Mouse (Mus musculus) gastrocnemius, adult 8-10 months (tissue): ENCODE data around the gene Tldc1. TPM values are rescaled to one million over a fixed set of nuclear protein-coding genes. Genes with fewer than 3 reads are reported as not detected.
A peak's percentile ranks its signal among the peaks of the same experiment; 100 is the strongest.

ENCODE experiments used
- DNase-seq, 2 experiments: peaks; one replicate each; pipeline ENCODE4 v3.0.0; 2022; ENCODE audit warnings: low spot score in 2 of 2
- total RNA-seq, 4 experiments: library from RNA; stranded (reverse); gene quantifications; 2 replicates each; pipeline ENCODE4 v1.2.4; 2022

The Tldc1 gene
- total RNA-seq, 4 experiments from 2014 or later = 2.9 to 4.8 (median 3.8) TPM

DNA sequence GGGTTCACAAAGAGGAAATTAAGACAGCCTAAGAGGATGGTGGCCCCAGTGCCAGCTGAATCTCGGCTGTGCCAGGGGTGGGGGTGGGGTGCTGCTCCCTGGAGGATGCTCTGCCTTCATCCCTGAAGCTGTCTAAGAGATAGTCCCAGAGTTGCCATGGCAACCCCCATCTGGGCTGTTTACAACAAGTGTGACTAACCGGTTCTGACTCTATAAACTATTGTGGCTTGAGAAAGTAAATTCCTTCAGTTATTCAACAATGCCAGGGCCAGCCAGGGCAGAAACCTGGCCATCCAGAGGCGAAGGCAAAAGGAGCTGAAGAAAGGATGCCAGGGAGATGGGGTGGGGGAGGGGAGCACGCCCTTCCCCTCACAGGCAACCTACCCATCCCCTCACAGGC lies 23.0 kb upstream of the Tldc1 start:
- no peak for DNase-seq

DNA sequence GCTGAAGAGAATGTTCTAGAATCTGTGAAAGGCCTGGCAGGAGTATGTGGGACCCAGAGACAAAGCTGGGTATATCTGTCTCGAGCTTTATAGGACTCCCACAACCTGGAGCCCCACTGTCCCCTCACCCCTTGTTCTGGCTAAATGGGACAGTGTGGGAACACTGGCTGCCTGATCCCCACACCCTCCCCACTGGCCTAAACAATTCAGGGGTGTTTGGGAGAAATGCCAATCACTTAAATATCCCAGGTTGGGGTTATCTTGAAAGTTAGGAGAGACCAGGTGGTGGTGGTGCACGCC lies 20.7 kb upstream of the Tldc1 start:
- no peak for DNase-seq

DNA sequence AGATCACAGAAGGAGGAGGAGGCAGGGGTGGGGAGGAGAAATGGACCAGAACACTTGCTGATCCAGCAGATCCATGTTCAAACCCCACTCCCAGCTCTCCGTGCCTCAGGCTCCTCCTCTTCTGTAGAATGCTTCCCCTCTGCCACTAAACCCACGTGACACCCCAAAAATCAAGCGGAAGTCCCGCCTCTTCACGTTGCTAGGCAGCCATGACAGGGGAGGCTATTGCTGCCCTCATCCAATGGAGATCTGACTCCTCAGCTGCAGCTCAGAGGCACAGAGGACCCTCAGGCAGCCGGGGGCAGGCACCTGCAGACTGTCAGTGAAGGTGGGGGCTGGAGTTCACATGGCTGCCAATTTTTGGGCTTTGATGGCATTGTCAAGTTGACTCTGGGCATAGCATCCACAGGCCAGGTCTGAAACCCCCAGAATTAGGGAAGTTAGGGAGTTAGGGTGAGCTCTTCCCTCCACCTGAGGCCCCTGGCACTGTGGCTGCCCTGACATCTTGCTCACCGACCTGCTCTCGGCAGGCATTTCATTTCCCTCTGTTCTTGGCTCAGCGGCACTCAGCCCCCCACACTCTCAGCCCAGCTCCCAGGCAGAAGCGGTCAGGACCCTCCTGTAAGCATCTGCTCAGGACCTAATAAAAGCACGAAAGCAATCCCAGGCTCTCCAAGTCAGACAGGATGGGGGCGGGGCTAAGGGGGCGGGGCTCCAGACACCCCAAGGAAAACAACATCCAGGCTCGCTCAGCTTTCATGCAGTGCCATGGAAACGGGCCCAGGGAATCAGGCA lies 20.2 kb upstream of the Tldc1 start:
- DNase-seq = peak in 1 of 2 experiments; percentile 31

DNA sequence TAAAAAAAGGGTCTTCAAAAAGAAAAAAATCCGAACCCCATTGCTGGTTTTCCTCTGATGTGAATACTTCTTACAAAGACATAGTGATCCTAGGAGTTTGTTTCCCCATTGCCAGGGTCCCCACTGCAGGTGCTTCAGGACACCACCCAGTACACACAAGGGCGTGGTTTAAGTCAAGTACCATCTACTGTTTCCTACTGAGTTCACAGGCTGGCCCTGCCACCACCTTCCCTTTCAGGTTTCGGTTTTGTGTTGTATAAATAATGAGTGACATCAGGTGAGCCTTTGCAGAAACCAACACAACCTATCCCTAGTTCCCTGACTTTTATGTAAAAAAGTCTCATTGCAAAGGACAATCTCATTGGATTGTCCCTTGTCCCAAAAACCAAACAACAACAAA lies 17.4 kb upstream of the Tldc1 start:
- no peak for DNase-seq

DNA sequence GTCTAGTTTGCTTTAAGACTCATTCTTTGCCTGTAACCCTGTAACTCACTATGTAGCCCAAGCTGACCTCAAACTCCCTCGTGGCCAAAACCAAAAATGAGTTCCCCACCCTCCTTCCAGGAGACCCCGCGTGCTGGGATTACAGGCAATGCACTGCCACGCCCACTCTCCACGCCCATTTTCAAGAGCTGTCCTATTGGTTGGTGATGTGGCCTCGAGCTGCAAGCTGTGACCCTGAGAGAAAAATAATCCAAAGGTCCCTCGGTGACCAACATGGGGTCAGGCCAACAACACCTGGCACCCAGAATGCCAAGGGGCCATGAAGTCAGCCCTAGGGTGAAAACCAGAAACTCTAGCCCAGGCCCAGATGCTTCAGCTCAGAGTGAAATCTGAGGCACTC lies 16.5 kb upstream of the Tldc1 start:
- no peak for DNase-seq

DNA sequence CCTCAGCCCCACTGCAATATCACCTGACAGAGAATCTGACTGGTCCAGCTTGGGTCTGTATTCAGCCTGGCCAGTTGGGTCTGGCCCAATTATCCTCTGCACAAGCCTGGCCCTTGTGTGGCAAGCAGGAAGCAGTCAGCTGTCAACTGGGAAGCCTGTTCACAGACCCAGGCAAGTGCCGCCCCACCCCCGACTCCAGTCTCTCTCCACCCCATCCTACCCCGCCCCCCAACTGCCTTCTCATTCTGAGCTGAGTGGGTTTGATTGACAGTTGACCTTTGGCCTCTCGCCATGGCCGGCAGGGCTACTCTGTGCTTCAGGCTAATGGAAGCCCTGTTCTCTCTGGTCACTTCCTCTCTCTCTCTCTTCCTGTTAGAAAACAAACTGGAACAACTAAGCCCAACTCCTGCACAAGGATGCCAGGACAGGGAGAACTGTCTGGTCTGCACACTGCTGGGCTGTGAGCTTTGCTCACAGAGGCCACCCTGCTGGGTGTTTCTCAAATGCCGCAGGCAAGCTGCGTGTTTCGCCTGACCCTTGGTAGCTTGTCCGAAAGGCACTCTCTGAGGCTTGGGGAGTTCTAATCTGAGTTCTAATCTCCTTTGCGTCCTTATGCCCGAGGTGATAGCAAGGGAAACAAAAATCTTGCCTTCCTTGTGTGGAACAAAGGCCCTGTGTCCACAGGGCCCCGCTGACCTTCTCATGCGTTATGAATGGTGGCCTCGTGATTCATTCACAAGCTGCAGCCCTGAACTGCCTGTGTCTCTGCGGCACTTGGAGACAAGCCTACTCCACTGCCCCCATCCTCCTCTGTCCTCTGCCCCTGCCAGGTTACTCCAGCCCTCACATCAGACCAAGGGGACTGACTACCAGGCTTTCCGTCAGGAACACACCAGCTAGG lies 13.8 kb upstream of the Tldc1 start:
- no peak for DNase-seq

DNA sequence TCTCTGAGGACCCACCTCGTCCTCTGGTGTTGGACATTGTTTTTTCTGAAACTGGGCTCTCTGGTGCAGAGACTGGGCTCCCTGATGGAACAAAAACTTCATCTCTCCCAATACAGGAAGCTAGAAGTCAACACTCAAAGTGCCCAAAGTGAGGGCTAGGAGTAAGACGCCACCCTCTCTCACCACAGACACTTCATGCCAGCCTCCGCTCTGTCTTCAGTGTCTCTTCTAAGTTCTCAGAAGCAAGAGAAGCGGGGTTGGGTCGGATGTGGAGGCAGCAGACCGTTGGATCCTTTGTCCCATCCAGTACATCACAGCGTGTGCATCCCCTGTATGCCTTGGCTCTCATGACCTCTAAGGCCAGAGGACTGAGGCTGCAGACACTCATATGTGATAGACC lies 11.4 kb upstream of the Tldc1 start:
- no peak for DNase-seq

DNA sequence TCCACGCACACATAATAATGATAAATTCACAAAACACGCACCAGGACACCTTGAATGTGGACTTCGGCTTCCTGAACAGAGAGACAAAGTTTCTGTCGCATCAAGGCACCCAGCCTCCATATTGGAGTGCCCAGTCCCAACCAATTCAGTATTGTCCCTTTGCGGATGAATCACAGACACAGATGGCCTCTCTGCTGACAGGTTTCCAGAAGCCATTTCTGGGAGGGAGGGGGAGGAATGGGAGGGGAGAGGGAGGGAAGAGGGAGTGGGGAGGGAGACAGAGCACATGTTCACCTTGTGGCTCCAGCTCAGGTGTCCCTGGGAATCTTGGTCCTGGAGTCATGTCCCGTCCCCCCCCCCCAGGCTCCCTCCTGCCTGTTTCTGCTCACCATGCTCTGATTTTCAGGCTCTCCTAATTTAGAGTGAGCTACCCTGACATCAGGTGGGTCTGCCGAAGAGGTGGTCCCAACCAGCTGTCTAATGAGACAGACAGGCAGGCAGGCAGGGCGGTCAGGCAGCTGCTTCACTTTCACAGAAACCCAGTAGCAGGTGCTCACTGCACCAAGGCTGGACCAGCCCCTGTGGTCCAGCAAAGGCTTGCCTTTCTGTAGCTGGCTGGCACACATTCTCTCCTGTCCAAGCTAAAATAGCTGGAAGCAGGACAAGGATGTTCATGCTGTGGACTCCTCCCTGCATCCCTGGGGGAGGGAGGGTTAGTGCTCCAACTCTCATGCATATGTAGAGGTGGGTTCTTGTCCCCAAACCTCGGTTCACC lies 10.6 kb upstream of the Tldc1 start:
- no peak for DNase-seq

DNA sequence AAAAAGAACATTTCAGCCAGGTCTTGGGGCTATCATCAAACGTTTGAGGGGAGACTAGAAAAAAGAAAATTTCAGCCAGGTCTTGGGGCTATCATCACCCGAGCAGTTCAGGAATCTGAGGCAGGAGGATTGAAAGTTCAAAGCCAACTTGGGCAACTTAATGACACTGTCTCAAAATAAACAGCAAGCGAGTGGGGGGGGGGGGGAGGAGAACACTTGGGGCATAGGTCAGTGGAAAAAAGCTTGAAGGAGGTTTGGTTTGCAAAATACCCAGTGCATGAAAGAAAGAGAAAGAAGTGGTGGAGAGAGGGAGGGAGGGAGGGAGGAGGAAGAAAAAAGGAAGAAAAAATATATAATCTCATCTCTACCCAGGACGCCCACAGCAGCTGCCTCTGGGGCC lies 9.1 kb upstream of the Tldc1 start:
- DNase-seq = no peak

DNA sequence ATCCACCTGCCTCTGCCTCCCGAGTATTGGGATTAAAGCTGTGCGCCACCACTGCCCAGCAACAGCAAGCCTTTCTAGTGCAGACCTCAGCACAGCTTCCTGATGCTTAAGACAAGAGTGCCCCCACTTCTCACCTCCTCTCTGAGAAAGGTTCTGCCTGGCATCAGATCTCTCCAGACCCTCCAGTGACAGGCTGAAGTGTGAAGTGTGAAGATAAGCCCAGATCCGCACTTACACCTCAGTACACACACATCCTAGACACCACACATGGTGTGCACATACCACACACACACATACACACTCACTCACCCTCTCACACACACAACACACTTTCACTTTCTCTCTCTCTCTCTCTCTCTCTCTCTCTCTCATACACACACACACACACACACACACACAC lies 8.7 kb upstream of the Tldc1 start:
- no peak for DNase-seq

DNA sequence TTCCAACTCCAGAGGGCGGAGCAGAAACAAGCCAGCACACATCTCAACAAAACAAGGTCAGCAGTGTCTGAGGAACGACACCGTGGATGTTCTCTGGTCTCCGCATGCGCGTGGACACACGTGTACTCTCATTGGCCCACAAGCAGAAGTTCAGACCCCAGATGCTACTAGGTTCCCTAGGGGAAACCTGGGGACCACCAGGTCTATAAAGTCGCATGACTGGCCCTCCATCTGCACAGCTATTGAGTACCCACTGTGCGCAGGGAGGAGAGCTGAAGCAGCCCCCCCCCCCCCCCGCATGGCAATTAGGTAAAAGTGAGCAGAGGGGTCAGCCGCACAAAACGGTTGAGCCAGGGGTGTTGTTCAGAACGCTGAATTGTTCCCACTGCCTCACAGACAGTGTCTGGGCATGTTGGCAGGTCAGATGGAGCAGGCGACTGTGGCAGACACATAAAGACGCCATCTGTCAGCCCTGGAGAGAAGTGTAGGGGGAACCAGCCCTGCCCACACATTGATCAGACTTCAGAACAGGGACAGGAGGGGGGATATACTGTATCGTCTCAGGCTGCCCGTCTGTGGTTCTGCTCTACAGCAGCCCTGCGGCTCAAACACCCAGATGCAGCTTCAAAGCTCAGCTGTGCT lies 7.7 kb upstream of the Tldc1 start:
- no peak for DNase-seq

DNA sequence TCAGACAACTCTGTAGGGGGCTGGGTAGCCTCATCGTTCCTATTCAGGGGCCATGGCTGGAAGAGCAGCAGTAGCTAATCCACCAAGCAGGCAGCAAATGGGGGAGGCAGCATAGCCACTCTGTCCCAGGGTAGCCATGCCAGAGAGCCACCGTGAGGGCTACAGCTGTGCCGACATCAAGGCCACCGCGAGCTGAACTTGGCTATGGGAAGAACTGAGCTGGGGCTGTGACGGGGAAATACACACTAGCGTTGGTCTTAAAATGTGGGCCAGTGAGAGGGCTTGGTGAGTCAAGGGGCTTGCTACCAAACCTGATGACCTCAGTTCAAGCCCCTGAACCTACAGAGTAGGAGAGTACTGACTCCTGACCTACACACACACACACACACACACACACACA lies 6.5 kb upstream of the Tldc1 start:
- DNase-seq = no peak

DNA sequence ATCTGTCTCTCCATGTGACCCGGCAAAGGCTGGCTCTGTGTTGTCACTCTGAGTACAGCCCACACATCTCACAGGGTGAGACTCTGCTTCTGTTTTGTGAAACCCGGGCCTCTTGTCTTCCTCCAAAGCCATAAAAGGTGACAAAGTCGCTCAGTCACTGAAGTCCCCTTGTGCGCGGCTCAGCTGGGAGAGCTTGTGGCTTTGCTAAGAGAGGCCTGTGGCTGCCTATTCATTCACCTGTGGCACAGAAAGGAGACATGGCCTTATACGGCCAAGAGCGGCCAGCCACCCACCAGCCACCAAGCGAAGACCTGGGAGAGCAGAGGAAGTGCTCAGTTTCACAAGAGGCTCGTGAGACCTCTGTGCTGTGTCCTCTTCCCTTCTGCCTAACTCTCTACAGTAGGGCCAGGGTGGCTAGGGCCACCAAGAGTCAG lies 5.9 kb upstream of the Tldc1 start:
- no peak for DNase-seq

DNA sequence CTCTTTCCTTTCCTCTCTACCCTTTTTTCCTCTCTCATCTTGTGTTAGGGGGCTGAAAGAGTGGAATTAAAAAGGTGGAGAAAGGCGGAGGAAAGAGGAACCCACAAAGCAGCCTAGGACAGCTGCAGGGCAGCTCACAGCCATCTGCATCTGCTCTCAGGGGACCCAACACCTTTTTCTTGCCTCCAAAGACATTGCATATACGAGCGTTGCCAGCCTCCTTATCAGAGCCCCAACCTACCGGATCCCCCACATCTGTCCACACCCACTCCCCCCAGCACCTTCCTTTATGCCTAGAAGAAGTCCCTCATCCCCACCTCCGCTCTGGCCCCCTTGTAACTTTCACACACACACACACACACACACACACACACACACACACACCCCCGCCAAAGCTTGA lies 5.4 kb upstream of the Tldc1 start:
- DNase-seq = no peak

DNA sequence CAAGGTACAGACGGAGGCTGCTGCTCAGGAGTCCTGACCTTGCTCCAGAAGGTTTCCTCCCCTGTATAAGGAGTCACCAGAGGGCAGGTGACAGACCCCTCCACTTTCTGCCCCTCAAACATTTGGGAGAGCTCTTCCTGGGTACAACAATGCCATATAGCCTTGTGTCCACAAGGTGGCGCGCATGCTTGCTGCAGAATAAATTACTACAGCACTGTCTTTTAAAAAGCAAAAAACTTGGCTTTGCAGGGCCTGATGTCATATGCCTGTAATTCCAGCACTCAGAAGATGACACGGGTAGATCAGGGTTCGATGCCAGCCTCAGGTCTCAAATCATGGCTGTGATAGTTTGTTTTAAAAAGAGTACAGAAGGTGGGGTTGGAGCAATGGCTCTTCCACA lies 4.5 kb upstream of the Tldc1 start:
- DNase-seq = peak; percentile 32 to 47

DNA sequence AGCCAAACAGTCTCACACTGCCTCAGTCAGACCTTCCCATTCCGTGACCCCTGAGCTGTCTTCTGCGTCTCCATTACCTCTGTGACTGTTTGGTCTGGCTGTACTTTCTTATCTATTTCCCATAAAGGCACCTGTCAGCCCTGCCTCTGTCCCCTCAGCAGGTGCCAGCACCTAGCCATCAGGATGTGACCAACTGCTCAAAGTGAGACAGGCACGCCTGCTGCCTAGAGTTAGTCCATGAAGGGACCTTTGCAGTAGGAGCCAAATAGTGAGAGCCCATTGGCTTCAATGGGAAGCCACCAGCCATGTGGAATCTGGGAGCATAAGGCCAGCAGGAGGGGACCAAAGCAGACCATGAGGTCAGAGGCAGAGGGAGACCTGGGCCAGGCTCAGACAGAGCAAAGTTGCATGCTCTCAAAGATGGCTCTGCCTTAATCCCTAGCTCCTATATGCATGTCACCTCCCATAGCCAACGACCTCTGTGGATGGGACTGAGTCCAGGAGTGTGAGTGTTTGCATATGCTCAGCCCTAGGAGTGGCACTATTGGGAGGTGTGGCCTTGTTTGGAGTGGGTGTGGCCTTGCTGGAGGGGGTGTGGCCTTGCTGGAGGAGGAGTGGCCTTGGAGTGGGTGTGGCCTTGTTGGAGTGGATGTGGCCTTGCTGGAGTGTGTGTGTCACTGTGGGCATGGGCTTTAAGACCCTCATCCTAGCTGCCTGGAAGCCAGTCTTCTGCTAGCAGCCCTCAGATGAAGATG lies 3.0 kb upstream of the Tldc1 start:
- no peak for DNase-seq

DNA sequence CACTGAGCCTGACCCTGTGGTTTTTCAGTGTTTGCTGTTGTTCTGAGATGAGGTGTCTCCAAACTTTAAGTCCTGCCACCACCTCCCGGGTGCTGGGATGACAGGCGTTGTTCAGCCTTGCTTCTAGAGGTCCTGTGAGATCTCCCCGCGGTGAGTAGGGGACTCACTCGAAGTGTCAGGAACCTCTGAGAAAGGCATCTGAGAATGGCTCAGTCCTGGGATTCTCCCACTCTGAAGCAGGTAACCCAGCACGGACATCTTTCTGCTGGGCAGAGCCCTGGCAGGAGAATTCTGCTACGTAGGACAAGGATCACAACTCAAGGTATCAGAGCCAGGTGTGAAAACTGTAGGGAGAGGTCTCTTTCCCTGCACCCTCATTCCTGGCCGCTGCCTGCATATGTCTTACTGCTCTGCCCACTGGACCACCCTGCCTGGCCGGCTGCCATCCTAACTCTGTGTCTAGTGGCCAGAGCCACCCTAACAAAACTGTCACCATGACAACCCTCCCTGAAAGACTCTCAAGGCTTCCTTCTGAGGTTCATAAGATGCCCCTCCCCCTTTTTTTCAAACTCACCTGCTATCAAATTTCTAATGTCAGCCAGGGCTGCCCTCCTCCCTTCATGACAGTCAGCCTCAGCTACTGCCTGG lies 2.3 kb upstream of the Tldc1 start:
- no peak for DNase-seq

DNA sequence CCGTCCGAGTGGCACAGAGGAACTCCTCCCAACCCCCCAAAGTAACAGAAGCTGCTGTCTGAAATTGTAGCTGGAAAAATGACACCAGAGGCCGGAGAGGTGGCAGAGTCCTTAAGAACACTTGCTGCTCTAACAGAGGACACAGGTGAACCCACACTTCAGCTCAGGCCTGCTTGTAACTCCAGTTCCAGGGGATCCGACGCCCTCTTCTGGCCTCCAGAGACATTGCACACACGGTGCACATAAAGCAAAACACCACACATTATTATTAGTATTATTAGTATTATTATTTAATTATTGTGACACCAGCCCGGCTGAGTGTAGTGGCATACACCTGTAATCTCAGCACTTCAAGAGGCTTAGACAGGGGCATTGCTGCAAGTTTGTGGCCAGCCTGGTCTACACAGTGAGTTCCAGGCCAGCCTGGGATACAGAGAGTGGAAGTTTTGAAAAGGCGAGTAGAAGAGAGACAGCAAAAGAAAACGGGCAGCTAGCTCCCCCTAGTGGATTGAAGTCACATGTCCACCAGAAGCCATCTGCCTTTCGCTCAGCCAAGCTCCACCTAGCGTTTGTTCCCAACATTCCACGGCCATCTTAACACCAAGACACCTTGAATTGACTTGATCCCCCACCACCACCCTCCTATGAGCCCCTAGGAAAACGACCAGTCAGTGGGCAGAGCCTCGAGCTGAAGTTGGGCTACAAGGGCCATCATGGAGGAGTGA lies 959 bp upstream of the Tldc1 start:
- peak; percentile 57 to 71 for DNase-seq

DNA sequence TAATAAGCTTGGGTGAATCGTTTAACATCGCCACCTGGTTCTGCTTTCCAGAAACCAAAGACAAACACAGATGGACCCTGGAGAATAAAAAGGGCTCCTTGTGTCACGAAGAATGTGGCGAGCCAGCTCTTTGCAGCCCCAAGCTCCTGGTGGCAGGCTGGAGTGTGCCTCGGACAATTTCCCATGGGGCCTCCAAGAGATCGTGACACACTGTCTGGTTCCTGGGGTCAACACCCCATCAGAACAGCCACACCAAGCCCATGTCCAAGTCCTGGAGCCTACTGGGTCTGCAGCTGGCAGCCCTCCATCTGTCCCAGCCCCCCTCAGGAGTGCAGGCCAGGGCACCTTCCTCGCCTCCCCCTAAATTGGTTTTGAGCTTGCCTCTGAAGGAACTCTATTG lies 451 bp downstream of the Tldc1 start:
- no peak for DNase-seq
